Mouse (Mus musculus) embryonic fibroblast, embryonic 13.5 days (primary cell): ENCODE data around the gene Larp1.

ENCODE experiments used
- CTCF ChIP-seq: IDR thresholded peaks from 2 replicates; pipeline ENCODE4 v1.5.1; 2011; ENCODE audit warnings: mild to moderate bottlenecking, control low read depth, low read length, moderate library complexity, borderline replicate concordance; ENCODE audit not compliant: insufficient read depth
- POLR2A ChIP-seq: IDR thresholded peaks from 2 replicates; pipeline ENCODE4 v1.6.1; 2011; ENCODE audit warnings: low read depth, mild to moderate bottlenecking, control low read depth, low read length, moderate library complexity

- no peak for TF ChIP-seq CTCF
- no peak for TF ChIP-seq POLR2A
Observed at GRCm38 (mm10) chr11:57979621-57980020, 29.2 kb upstream of the Larp1 start.
